Mouse (Mus musculus) embryo, embryonic 9.5 days (tissue): Measurements from ENCODE around the gene Rnf148.

Experiments
- DNase-seq: peaks from one replicate; pipeline ENCODE4 v3.0.0-alpha.2; 2017; ENCODE audit errors: extremely low spot score

The Rnf148 gene

GRCm38 (mm10) chr6:23655036-23655435 is at the start of gene Rnf148:
Gene Rnf148, minus strand, starts transcription at chr6:23655136.
- DNase-seq: no peak

DNA sequence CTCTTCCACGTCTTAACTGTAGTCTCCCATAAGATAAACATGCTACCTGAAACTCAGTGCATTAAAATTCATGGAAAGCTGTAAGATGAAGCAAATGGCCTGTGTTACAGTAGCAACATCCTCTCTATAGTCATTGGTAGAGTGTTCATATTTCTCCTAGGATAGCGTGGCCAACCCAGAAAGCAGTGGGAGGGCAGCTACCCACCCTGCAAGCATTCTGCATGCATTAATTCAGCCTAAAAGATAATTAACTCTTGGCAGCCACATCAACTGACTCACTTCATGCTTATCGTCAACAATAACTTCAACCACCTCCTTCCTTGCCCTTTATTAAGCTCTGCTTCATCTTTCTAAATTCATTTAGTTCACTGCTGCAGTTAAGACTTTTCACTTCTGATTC is 45.9 kb upstream of the Rnf148 start:
- DNase-seq: no peak

GRCm38 (mm10) chr6:23678172-23678571 is 23.2 kb upstream of the Rnf148 start:
- no peak for DNase-seq

DNA sequence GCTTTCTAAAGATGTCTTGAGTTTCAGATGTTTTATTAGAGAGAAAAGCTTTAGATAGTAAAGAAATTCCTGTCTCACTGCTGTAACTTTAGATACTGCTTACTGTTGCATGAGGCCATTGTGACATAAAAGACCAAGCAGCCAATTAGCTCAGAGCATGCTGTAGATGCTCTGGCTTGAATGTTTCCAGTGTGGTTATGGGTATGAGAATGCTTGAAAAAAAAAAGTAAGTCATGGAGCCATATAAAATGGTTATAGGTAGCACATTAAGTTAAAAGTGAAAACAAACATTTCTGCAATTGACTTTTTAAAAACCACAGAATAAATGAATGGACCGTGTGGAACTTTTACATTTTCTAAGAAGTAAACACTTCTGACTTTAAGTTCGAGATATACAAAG is 4.7 kb downstream of the Rnf148 start, which contains the start of gene Rnf133:
Rnf133 (minus strand) TSS at position 101 of the 400 bp plus-strand sequence.
- DNase-seq: no peak

DNA sequence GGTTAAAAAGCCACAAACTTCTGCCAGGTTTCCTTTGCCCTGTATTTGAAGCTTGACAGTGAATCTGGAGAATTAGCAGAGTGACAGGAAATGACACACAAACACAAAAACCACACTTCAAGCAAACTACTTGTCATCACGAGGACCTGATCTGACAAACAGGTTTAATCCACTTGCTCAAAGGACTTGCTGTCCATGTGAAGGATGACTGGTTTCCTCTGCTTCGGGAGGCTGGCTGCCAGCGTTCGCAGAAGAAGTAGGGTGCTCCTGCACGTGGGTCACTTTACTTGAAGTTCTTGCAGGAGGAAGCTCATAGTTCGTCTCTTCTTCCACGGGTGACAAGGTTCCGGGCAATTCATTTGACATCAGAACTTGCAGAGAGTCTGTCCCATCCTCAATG is 6.2 kb downstream of the Rnf148 start:
- no peak for DNase-seq

DNA sequence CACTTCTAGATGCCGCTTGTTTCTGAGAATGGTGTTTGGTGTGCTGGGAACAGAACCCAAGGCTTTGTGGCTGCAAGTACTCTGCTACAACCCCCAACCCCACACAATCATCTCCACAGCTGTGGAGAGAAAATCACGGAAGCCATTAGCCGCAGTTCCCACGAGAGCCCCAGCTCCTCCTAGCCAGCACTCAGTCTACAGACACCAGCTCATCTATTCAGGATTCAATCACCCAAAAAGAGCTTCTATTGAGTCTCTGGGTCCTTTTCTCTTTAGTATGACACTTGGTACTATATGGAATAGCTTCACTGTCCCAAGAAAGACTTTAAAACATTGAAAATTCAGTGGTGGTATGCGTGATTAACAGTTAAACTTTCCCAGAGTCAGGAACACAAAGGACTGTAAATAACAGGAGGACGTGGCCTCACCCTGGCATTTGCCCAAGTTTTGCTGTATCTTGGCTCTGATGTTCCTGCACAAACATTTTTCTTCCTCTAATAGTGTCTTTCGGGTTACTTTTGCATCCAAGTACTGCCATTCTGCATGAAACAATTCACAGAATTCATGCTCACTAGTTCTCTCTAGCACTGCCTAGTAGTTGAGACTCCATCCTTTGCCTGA is 7.2 kb downstream of the Rnf148 start:
- no peak for DNase-seq

DNA sequence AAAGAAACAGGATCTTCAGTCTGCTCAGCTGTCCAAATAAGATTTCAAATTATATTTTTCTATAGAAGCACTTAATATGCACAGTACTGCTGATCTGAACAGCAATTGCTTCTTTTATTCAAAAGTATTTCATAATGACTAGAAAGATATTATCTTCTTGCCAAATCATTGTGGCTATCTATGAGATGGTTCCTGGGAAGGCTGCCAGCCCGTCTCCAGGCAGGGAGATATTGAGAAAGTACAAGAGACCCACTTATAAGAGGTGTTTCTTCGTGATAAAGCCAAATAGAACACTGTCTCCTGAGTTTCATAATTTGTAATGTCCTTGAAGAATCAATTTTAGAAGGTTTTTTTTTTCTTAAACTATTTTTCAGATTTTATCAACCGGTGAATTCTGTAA is 17.9 kb downstream of the Rnf148 start:
- DNase-seq: no peak

GRCm38 (mm10) chr6:23635208-23635607 is 19.7 kb downstream of the Rnf148 start:
- DNase-seq: no peak

DNA sequence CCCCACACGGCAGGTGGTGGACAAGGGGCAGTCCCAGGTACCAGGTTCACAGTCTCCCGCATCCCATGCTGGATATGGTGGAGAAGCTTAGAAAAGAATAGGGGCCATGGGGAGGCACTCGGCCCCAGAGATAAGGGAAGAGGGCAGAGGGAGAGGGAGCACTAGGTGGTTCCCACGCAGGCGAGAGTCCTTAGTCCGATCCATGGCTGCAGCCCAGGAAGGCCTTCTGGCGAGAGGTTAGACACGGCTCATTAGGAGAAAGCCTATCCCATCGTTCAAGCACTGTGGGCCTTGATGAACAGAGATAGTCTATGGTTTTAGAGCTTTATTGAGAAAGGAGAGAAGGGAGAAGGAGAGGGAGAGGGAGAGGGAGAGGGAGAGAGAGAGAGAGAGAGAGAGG is 20.9 kb downstream of the Rnf148 start:
- no peak for DNase-seq

GRCm38 (mm10) chr6:23630465-23630864 is 24.5 kb downstream of the Rnf148 start:
- DNase-seq: peak; percentile 3
